Mouse (Mus musculus) erythroid progenitor cell, adult 5-6 weeks (primary cell): ENCODE data around the gene Mlph. TPM values are rescaled to one million over a fixed set of nuclear protein-coding genes. Genes with fewer than 3 reads are reported as not detected.

Experiments
- ATAC-seq: replicated peaks from 2 replicates; pipeline ENCODE4 v1.8.0; 2016; ENCODE audit warnings: moderate number of reproducible peaks, mild to moderate bottlenecking, moderate TSS enrichment, inconsistent platforms; ENCODE audit not compliant: poor library complexity, low FRiP score, severe bottlenecking
- total RNA-seq, 2 experiments: library from RNA; stranded (forward) in 1 of 2; stranded (reverse) in 1 of 2; fragments of 150-400 nt in 1 of 2; fragments of 186-747, 209-891 nt in 1 of 2; gene quantifications; 2 replicates each; pipeline versions ENCODE4 v1.2.3 to v1.2.4; 2015 to 2017; ENCODE audit warnings: low replicate concordance in 2 of 2

Mlph gene
- total RNA-seq, 2 experiments from 2014 or later: not detected

DNA sequence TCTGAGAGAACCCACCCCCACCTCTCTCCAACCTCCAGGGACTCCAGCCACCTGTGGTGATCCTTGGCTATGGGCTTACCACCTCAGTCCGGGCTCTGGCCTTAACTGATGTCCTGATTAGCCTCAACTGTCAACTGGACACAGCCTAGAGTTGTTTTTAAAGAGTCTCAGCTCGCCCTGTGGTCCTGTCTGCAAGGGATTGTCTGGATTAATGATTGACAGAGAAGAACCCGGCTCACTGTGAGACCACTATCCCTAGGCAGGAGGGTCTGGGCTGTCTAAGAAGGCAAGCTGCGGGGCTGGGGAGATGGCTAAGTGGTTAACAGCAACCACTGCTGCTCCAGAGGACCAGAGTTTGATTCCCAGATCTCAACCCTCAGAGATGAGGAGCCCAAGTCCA, 47.6 kb downstream of the Mlph start:
- ATAC-seq: no peak

DNA sequence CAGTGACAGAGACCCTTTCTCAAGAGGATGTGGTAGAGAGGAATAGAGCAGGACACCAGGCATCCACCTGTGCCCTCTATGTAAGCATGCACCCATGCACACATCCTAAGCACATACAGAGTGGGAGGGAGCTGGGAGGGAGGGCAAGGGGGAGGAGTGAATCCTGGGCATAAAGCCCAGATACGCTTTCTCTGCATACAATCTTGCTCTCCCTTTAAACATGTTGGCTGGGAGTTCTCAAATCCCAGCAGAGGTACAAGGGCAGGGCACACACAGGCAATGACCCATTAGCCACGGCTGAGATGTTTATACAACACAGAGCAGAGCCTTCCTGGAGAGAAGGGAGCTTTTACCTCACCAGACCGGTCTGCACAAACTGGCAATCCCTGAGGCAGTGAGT, 48.1 kb downstream of the Mlph start:
- ATAC-seq: no peak

GRCm38 (mm10) chr1:90967583-90967982, 52.7 kb downstream of the Mlph start:
- no peak for ATAC-seq

- no peak for ATAC-seq
These were observed 53.8 kb downstream of the Mlph start for GRCm38 (mm10) chr1:90968649-90969048.

GRCm38 (mm10) chr1:90969347-90969784, 54.5 kb downstream of the Mlph start, which contains the start of gene Rab17:
TSS of gene Rab17 (minus strand) at chr1:90969661.
- no peak for ATAC-seq

GRCm38 (mm10) chr1:90969881-90970390, 55.1 kb downstream of the Mlph start:
- no peak for ATAC-seq

GRCm38 (mm10) chr1:90972911-90973573, 58.2 kb downstream of the Mlph start:
- no peak; the same call in 1 of the 2 replicates for ATAC-seq

DNA sequence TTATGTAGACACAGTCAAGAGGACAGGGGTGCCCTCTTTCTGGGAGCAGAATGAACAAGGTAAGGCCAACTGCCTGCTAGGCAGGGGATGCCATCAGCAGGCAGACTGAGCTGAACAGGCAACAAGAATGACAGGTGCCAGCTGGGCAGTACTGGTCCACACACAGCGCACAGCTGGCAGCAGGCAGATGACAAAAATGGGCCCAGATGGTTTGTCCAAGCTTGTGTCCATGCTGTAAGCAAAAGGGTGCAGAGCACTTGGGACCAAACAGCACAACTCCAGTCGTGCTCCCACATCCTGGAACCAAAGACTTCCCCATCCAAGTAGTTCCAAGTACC, 58.7 kb downstream of the Mlph start:
- ATAC-seq: no peak

GRCm38 (mm10) chr1:90974906-90975649, 60.2 kb downstream of the Mlph start:
- no peak for ATAC-seq

- ATAC-seq: no peak
These were observed 61.1 kb downstream of the Mlph start for GRCm38 (mm10) chr1:90975960-90976359.

- no peak for ATAC-seq
These were observed 65.9 kb downstream of the Mlph start for GRCm38 (mm10) chr1:90980638-90981330.

DNA sequence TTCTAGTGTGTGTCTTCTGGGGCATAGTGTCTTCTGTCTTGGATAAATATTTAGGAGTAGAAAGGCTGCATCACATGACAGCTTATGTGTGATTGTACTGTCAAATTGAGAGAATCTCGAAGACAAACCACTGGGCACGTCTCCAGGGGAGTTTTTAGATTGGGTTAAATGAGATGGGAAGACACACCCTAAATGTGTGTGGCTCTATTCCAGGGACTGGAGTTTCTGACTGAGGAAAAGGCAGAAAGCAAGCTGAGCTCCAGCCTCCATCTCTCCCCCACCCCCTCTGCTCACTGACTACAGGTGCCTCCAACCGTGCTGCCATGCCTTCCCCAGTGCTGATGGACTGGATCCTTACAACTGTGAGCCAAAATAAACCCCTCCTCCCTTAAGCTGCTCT, 66.5 kb downstream of the Mlph start:
- no peak for ATAC-seq

GRCm38 (mm10) chr1:90995916-90996315, 81.0 kb downstream of the Mlph start:
- ATAC-seq: no peak

GRCm38 (mm10) chr1:90997136-90997535, 82.3 kb downstream of the Mlph start:
- no peak for ATAC-seq

GRCm38 (mm10) chr1:90997641-90998040, 82.8 kb downstream of the Mlph start:
- no peak for ATAC-seq

GRCm38 (mm10) chr1:90998268-90998890, 83.5 kb downstream of the Mlph start, which contains the start of gene Lrrfip1:
TSS of gene Lrrfip1 (plus strand) at chr1:90998737.
- no peak for ATAC-seq

DNA sequence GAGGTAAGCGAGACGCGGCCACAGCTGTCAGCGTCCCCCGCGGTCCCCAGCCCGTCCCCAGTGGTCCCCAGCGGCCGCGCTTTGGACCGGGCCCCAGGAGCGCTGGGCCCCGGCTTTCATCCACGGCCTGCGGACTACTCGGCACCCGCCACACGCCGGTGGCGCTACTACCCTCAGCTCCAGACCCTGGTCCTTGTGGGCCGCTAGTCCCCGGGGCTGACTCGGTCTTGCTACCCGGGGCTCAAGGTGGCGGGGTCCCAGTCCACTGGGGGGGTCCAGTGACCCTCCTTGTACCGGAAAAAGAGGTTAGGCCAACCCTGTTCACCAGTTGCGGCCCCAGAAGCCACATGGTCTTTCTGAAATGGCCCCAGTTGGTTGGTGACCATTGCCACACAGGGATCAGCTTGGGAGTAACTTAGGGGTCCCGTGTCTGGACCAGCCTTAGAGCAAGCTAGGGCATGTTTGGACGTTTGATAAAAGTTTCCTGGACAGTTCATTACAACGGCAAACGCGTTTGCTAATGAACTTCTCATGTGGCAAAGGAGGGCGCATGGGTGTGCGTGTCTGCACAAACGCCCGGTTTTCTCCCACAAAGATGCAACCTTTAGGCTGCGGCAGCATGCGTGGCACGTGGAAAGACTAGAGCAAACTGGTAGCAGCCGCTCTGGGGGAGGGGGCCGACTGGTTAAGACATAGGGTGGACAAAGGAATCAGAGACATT, 84.2 kb downstream of the Mlph start:
- ATAC-seq: no peak

GRCm38 (mm10) chr1:90999911-91000601, 85.2 kb downstream of the Mlph start:
- no peak for ATAC-seq
